Mouse (Mus musculus) hematopoietic stem cell, adult 5-6 weeks (primary cell): ENCODE data around the gene Oit1. TPM values are rescaled to one million over a fixed set of nuclear protein-coding genes. Genes with fewer than 3 reads are reported as not detected.

Experiments used
- ATAC-seq, 2 experiments: fragments of 125-278 bp in 1 of 2; replicated peaks in 1 of 2; 2 replicates each; pipeline ENCODE4 v1.8.0; 2016 to 2017; ENCODE audit warnings: inconsistent platforms in 2 of 2, mild to moderate bottlenecking in 2 of 2, moderate number of reproducible peaks in 2 of 2, low read depth in 1 of 2, moderate TSS enrichment in 1 of 2; ENCODE audit not compliant: low FRiP score in 2 of 2, poor library complexity in 2 of 2, severe bottlenecking in 2 of 2, insufficient read depth in 1 of 2, low TSS enrichment in 1 of 2
- total RNA-seq: library from RNA; stranded (forward); fragments of 172-1452, 232-1000 nt; gene quantifications from 2 replicates; pipeline ENCODE4 v1.2.3, GENCODE M21; 2017

Gene Oit1
- total RNA-seq, 1 experiment from 2014 or later, result not detected

DNA sequence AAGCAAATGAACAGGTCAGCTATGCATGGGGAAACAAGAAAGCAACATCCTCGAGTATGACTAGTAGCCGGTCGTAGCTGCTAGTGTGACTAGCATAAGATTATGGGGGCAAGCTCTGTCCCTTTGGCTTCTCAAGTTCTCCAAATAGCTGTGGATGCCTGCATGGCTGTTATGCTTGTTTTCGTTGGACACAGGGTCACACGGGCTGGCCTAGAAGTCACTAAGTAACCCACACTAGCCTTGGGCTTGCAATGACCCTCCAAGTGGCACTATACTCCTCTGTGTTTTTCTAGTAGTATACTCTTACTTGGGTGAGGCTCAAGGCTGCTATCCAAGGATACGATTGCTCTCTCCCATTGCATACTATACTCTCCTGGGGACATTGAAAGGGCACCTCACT is 63.4 kb downstream of the Oit1 start:
- ATAC-seq, result no peak

DNA sequence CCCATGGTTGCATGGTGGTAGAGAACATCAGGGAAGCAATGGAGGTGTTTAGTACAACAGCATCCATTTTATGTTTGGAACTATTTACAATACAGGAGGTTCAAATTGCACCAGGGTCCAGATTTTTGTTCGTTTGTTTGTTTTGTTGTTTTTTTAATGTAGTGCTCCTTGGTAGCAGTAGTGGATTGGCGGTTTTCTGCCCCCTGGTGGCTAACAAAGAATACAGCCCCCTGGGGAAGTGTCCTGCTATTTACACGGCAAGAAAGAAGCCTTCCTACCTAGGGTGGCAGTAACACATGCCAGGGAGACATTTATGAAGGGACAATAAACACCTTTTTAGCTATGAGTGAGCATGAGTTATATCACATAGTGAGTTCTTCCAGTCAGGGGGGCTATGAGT is 64.0 kb downstream of the Oit1 start:
- peak in 1 of 2 experiments; percentile 49; a peak in 1 of 4 replicates for ATAC-seq

DNA sequence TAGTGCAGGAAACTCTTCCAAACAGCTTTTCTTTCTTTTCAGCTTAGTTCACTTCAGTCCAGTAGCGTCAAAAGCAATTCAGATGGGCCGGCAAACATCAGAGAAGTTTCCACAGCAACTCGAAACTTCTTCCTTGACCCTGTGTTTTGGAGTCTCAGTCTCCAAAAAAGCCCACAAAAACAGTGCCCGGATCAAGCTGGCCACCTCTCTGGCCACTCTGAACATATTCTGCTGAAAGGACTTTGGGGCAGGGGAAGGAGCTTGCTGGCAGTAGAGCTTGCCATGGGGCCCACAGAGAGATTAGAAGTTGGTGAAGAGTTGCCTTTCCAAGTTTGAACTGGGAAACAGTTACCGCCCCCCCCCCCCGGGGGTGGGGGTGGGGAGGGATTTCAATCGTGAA is 64.7 kb downstream of the Oit1 start:
- ATAC-seq, result no peak

DNA sequence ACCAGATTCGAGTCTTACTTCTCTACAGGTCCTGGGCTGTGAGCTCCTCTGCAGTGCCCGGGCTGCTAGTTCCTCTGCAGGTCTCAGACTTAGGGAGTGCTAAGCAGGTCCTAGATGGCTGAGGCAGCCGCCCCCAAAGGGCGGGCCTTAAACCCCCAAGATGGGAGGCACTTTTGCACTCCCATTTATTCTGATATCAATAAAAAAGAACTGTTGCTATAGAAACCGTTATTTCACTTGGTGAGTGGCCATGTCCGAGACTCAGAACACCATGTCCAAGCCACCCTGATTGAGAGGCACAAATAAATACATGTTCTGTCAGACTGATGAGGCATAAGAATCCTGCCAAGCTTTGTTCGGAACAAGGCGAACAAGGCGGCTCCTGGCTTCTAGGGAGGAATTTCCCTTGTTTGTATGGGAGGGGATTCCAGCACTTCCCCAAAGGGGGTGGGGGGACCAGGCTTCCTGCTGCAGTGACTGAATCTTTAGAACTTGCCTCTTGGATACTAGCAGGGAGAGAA is 68.9 kb downstream of the Oit1 start:
- ATAC-seq, result no peak

DNA sequence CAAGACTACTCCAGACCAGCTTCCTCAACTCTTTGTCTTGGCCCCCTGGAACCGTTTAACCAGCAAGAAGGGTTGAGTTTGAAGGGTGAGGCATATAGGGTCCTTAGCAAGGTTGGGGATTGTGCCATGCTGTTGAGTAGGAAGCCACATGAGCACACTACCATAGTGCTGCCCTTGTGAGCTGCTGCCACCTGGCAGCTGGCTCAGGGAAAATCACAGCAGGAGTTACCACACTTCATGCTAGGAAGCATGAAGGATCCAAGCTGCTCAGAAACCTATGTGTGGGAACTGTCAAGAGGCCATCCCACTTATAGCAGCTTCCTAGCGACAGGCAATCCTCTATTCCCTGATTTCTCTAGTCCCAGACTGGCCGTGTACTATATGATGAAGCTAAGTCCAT is 69.9 kb downstream of the Oit1 start:
- ATAC-seq, result no peak

DNA sequence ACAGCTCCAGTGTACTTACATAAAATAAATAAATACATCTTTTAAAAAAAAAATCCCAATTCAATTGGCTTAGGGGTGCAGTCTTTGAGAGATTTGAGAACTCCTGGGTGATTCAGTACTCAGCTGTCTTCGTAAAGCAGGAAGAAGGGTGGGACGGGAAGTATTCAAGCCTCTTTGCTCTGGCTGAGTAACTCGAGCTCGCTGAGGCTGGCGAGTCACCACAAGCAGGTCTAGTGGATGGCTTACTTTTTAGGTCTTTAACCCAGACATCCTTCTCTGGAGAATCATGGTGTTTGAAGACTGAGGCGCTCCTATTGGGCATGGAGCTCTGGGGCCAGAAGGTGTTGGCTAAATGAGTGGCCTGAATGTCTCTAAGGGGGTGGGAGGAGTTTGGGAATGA is 71.7 kb downstream of the Oit1 start:
- ATAC-seq, result no peak

DNA sequence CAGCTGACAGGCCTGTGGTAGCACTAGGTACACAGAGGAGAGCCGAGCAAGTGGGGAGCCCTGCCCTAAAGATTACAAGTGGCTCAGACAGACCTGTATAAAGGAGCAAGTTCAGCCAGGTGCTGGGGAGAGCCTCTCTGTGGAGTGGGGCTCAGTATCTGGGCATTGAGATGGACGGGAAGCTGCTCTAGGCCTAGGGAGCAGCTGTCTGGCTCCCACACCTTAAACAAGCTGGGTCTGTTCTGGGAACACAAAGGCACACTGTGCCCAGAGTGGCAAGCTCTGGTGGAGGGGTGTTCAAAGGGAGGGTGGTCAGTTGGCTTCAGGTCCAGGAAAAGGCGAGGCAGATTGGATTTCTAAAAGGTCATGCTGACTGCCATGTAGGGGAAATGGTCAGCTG is 73.5 kb downstream of the Oit1 start:
- no peak for ATAC-seq

DNA sequence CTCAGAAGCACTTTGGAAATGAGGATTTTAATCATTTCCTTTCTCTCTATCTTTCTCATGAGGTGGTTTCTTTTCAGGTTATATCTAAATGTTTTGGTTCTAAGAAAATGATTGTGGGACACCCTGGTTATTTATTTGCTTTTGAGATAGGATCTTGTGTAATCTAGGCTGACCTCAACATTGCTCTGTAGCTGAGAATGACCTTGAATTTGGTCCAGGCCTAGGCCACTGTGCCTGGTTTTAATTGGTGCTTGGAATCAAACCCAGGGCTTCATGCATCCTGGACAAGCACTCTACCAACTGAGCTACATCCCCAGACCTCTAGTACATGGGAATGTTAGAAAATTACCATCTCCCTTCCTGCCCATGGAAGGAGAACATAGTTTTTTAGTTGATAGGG is 74.5 kb downstream of the Oit1 start:
- no peak for ATAC-seq

DNA sequence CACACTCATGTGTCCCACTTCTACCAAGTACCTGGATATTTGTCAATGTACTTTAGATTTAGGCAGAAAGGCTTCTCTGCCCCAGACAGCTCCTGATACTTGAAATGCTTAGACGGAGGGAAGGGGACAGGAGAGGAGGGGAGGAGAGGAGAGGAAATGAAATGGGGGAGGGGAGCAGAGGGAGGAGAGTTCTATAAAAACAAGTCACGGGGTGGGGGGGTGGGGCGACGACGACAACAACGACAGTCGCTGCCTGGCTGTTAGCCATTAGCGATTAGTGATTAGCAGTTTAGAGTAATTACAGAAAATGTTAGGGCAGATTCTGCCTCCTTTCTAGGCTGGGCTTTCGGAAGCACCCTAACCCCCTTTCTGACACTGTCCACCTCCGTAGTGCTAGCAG is 75.9 kb downstream of the Oit1 start:
- ATAC-seq, result no peak

DNA sequence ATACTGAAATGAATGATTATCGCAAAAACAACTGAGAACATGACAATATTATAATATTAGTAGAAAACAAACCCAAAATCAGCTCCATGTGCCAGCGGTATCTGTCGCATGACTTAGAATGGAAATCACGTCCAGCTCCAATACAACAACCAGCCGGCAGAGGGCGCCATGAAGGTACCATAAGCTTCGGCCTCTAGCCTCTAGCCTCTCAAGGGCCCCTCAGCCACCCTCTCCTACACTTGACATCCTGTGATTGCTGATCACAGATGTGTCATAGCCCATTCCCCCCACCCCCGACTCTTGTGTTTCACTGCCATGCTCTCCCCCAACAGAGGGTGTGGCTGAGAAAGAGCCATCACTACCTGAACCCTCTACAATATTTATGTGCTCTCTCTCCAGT is 78.3 kb downstream of the Oit1 start:
- ATAC-seq, result peak in 1 of 2 experiments; percentile 67; a peak in 2 of 4 replicates

Other genes with a start within 250 kb of the Oit1 start
- gene Pdhb, start 205.7 kb downstream of the Oit1 start, total RNA-seq, result 138 and 166 TPM in 2 replicates
- gene Kctd6, start 164.6 kb downstream of the Oit1 start, total RNA-seq, result 3.0 and 5.6 TPM in 2 replicates
- not detected in 2 replicates for gene Acox2, start 119.4 kb downstream of the Oit1 start, total RNA-seq
- gene Fam107a, start 60.7 kb downstream of the Oit1 start, total RNA-seq, result not detected in 2 replicates